In the genomic region with DNA sequence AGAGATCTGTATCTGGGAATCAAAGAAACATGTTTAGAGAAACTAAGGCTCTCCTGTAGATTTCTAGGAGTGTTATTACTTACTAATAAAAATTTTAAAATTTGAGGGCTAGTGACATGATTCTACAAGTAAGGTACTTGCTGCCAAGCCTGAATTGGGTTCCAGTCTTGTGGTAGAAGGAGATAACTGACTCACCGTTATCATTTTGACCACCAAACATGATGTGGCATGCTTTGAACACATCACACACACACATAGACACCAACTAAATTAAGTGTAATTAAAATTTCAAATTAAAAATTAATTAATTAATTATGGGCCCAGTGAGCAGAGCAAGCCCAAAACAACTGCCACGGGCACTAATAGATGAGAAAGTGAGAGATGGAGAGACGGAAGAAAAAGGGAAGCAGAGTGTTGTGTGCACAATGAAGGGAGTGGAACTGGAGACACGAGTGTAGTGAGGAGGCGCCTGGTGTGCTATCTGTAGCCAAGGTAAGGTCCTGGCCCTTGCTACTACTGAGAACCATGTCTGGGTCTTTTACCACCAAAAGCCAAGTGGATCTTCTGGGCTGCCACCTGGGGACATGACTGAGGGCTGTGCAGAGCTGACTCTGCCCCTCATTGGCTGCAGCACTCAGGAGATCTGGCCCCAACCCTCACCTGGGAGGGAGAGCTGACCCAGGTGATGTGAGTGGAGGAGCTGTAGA, we compare ENCODE assay signal across 15 mouse cellular contexts. TPM values are rescaled to one million over a fixed set of nuclear protein-coding genes. Genes with fewer than 3 reads are reported as not detected.
A peak's percentile ranks its signal among the peaks of the same experiment; 100 is the strongest.
DNase-seq lines count a peak whose midpoint lies in the region; ATAC-seq and TF ChIP-seq lines count a peak whose summit lies in the region.
"Not testable (repeated sequence)": the region's sequence is repeated elsewhere in the genome, so short reads cannot be mapped to it uniquely, and the experiment has no call there.
"Had no signal": no experiment of that assay in that cellular context is flagged by ENCODE, and none has a peak within 500 bp of the region (broad histone marks: within the 10 kb centered on the region; RNA-seq: fewer than 3 reads in every experiment).

No protein-coding gene starts in this region.

- TF ChIP-seq CTCF in bone marrow, adult 2 months (IDR thresholded peaks at IDR 0.05; ENCODE audit: control insufficient read depth, insufficient read depth, low read length); liver, postnatal 0 days (IDR thresholded peaks at IDR 0.05; ENCODE audit: low read depth): not testable (repeated sequence)

- ATAC-seq in erythroid progenitor cell, adult 5-6 weeks (replicated peaks; ENCODE audit: low FRiP score, poor library complexity, severe bottlenecking) = peak; percentile 54
- ATAC-seq in liver, embryonic 11.5 days (replicated peaks; ENCODE audit: low FRiP score) = peak; percentile 64
- peak; percentile 77 for ATAC-seq in liver, embryonic 13.5 days (ENCODE audit: low read depth)
- peak; percentile 70 for ATAC-seq in liver, embryonic 15.5 days (ENCODE audit: insufficient read depth)
- ATAC-seq in liver, postnatal 0 days = peak; percentile 36; the same call in 1 of the 2 replicates
- ATAC-seq in megakaryocyte-erythroid progenitor cell, adult 5-6 weeks (replicated peaks; ENCODE audit: low FRiP score, low TSS enrichment, poor library complexity, severe bottlenecking) = peak; percentile 39
- ATAC-seq in stomach, embryonic 15.5 days (ENCODE audit: insufficient read depth, low FRiP score, low read depth) = peak; percentile 36; the same call in 1 of the 2 replicates

- not testable (repeated sequence) for DNase-seq in liver, embryonic 11.5 days (ENCODE audit: low spot score); liver, embryonic 13.5 days; liver, postnatal 0 days

- H3K27ac ChIP-seq in bone marrow, adult 2 months (ENCODE audit: control insufficient read depth, insufficient read depth, low read depth, low read length, poor library complexity) = peak overlapping the region; percentile 39; the same call in 1 of the 2 replicates
- H3K27ac ChIP-seq in liver, embryonic 11.5 days (ENCODE audit: low read depth, low read length) = peak overlapping the region; percentile 38; the same call in 1 of the 2 replicates
- H3K27ac ChIP-seq in liver, embryonic 13.5 days = peak overlapping the region; percentile 83
- peak overlapping the region; percentile 85 for H3K27ac ChIP-seq in liver, embryonic 15.5 days (replicated peaks)
- peak overlapping the region; percentile 66; the same call in 1 of the 2 replicates for H3K27ac ChIP-seq in liver, postnatal 0 days (ENCODE audit: low read depth)
- H3K27ac ChIP-seq in stomach, embryonic 15.5 days = not testable (repeated sequence)

- H3K9ac ChIP-seq in liver, embryonic 11.5 days (ENCODE audit: low read depth, low read length); liver, embryonic 15.5 days; liver, postnatal 0 days (replicated peaks); stomach, embryonic 15.5 days: not testable (repeated sequence)
- peak overlapping the region; percentile 33 for H3K9ac ChIP-seq in liver, embryonic 13.5 days

- H3K36me3 ChIP-seq in liver, embryonic 11.5 days (ENCODE audit: control insufficient read depth, insufficient read depth, low read length); liver, embryonic 13.5 days; liver, postnatal 0 days (replicated peaks; ENCODE audit: insufficient read depth, low read length); stomach, embryonic 15.5 days: not testable (repeated sequence)
- peaks cover 13% of the 10 kb centered on the region; the same call in 1 of the 2 replicates for H3K36me3 ChIP-seq in liver, embryonic 15.5 days (replicated peaks)

- H3K4me3 ChIP-seq in bone marrow, adult 2 months (replicated peaks; ENCODE audit: control insufficient read depth, low read depth, low read length) = peak overlapping the region; percentile 39
- H3K4me3 ChIP-seq in liver, embryonic 11.5 days (ENCODE audit: low read depth, low read length); liver, embryonic 13.5 days (replicated peaks); liver, postnatal 0 days (ENCODE audit: low read depth, low read length); stomach, embryonic 15.5 days (replicated peaks): not testable (repeated sequence)
- peak overlapping the region; percentile 10; the same call in 1 of the 2 replicates for H3K4me3 ChIP-seq in liver, embryonic 15.5 days (replicated peaks)

- H3K27me3 ChIP-seq in liver, embryonic 11.5 days (replicated peaks; ENCODE audit: control insufficient read depth, insufficient read depth, low read length); liver, embryonic 13.5 days; liver, embryonic 15.5 days; liver, postnatal 0 days (ENCODE audit: insufficient read depth, low read length); stomach, embryonic 15.5 days (replicated peaks): not testable (repeated sequence)

- not testable (repeated sequence) for H3K4me2 ChIP-seq in liver, embryonic 11.5 days; stomach, embryonic 15.5 days
- H3K4me2 ChIP-seq in liver, embryonic 13.5 days = peak overlapping the region; percentile 42
- H3K4me2 ChIP-seq in liver, embryonic 15.5 days = peak overlapping the region; percentile 57
- H3K4me2 ChIP-seq in liver, postnatal 0 days (ENCODE audit: low read depth, low read length) = peak overlapping the region; percentile 55; the same call in 1 of the 2 replicates

- H3K4me1 ChIP-seq in bone marrow, adult 2 months (ENCODE audit: control insufficient read depth, insufficient read depth, low read length); liver, embryonic 11.5 days (replicated peaks; ENCODE audit: control insufficient read depth, insufficient read depth, low read length); stomach, embryonic 15.5 days: not testable (repeated sequence)
- peaks cover 35% of the 10 kb centered on the region for H3K4me1 ChIP-seq in liver, embryonic 13.5 days (replicated peaks)
- H3K4me1 ChIP-seq in liver, embryonic 15.5 days (replicated peaks) = peaks cover 34% of the 10 kb centered on the region
- peaks cover 14% of the 10 kb centered on the region for H3K4me1 ChIP-seq in liver, postnatal 0 days (ENCODE audit: insufficient read depth)

- peak; percentile 70; the same call in 1 of the 2 replicates for TF ChIP-seq EP300 in liver, postnatal 0 days (IDR thresholded peaks at IDR 0.05; ENCODE audit: low read depth)

- TF ChIP-seq POLR2A in bone marrow, adult 2 months (IDR thresholded peaks at IDR 0.05; ENCODE audit: borderline replicate concordance, control insufficient read depth, low read depth, low read length) = not testable (repeated sequence)

- 46% methylated on average over 5 of the region's 5 CpGs for WGBS in bone marrow, adult 2 months
- 51% methylated on average over 5 of the region's 5 CpGs for WGBS in liver, embryonic 11.5 days
- 34% methylated on average over 5 of the region's 5 CpGs for WGBS in liver, embryonic 13.5 days (ENCODE audit: insufficient replicate concordance)
- WGBS in liver, embryonic 15.5 days (ENCODE audit: insufficient replicate concordance) = 35% methylated on average over 5 of the region's 5 CpGs
- WGBS in liver, postnatal 0 days (ENCODE audit: insufficient replicate concordance) = 61% methylated on average over 5 of the region's 5 CpGs
- 88% methylated on average over 5 of the region's 5 CpGs for WGBS in stomach, embryonic 15.5 days

- H3K9me3 ChIP-seq in liver, embryonic 11.5 days (ENCODE audit: control insufficient read depth, low read length); liver, embryonic 13.5 days (replicated peaks); liver, embryonic 15.5 days (replicated peaks); liver, postnatal 0 days (ENCODE audit: low read length); stomach, embryonic 15.5 days: not testable (repeated sequence)

RNA-seq across cellular contexts. Expression of a gene that starts 2.6 kb away (rescaled TPM):
- 70.8 and 109 TPM in 2 replicates for polyA plus RNA-seq in bone marrow, adult 2 months (2011; ENCODE audit: insufficient read depth, insufficient read length, low replicate concordance, missing spikeins)
- total RNA-seq in erythroid progenitor cell, adult 5-6 weeks (2015; ENCODE audit: low replicate concordance) = 71.0 and 182 TPM in 2 replicates
- total RNA-seq in erythroid progenitor cell, adult 5-6 weeks (2017; ENCODE audit: low replicate concordance) = 38.7 and 45.7 TPM in 2 replicates
- 2.8 and 2.9 TPM in 2 replicates for polyA plus RNA-seq in liver, embryonic 11.5 days (2014; fragmentation: Nextera tagmentation; extraction: Ambion mirVana)
- 7.6 and 8.5 TPM in 2 replicates for polyA plus RNA-seq in liver, embryonic 13.5 days (2015; fragmentation: Nextera tagmentation; extraction: Ambion mirVana)
- polyA plus RNA-seq in liver, embryonic 15.5 days (2015; fragmentation: Nextera tagmentation; extraction: Ambion mirVana) = 9.8 and 10.0 TPM in 2 replicates
- polyA plus RNA-seq in liver, postnatal 0 days (2015; fragmentation: Nextera tagmentation; extraction: Ambion mirVana) = 7.1 and 7.3 TPM in 2 replicates
- total RNA-seq in megakaryocyte-erythroid progenitor cell, adult 5-6 weeks (2014; fragmentation: Nextera tagmentation) = 28.8 and 44.9 TPM in 2 replicates
- total RNA-seq in megakaryocyte-erythroid progenitor cell, adult 5-6 weeks (2017) = 9.8 and 12.2 TPM in 2 replicates
- polyA plus RNA-seq in stomach, embryonic 15.5 days (2015; fragmentation: Nextera tagmentation; extraction: Ambion mirVana) = 1.4 and 1.7 TPM in 2 replicates

RNA-seq across cellular contexts. Expression of a gene that starts 14.1 kb away (rescaled TPM):
- polyA plus RNA-seq in bone marrow, adult 2 months (2011; ENCODE audit: insufficient read depth, insufficient read length, low replicate concordance, missing spikeins) = 21.3 TPM in 1 of 2 replicates, not detected in the other
- total RNA-seq in erythroid progenitor cell, adult 5-6 weeks (2015; ENCODE audit: low replicate concordance) = not detected in 2 replicates
- 59.7 TPM in 1 of 2 replicates, not detected in the other for total RNA-seq in erythroid progenitor cell, adult 5-6 weeks (2017; ENCODE audit: low replicate concordance)
- not detected in 2 replicates for polyA plus RNA-seq in liver, embryonic 11.5 days (2014; fragmentation: Nextera tagmentation; extraction: Ambion mirVana)
- polyA plus RNA-seq in liver, embryonic 13.5 days (2015; fragmentation: Nextera tagmentation; extraction: Ambion mirVana) = not detected in 2 replicates
- polyA plus RNA-seq in liver, embryonic 15.5 days (2015; fragmentation: Nextera tagmentation; extraction: Ambion mirVana) = not detected in 2 replicates
- polyA plus RNA-seq in liver, postnatal 0 days (2015; fragmentation: Nextera tagmentation; extraction: Ambion mirVana) = not detected in 2 replicates
- not detected in 2 replicates for total RNA-seq in megakaryocyte-erythroid progenitor cell, adult 5-6 weeks (2014; fragmentation: Nextera tagmentation)
- total RNA-seq in megakaryocyte-erythroid progenitor cell, adult 5-6 weeks (2017) = 194 and 233 TPM in 2 replicates
- polyA plus RNA-seq in stomach, embryonic 15.5 days (2015; fragmentation: Nextera tagmentation; extraction: Ambion mirVana) = not detected in 2 replicates
- polyA plus RNA-seq: embryonic facial prominence, embryonic 11.5 days; embryonic facial prominence, embryonic 13.5 days; embryonic facial prominence, embryonic 15.5 days; forebrain, embryonic 10.5 days; forebrain, embryonic 12.5 days; forebrain, embryonic 14.5 days; forebrain, embryonic 16.5 days had no signal

RNA-seq across cellular contexts. Expression of a gene that starts 27.6 kb away (rescaled TPM):
- polyA plus RNA-seq in bone marrow, adult 2 months (2011; ENCODE audit: insufficient read depth, insufficient read length, low replicate concordance, missing spikeins) = 112 and 145 TPM in 2 replicates
- total RNA-seq in erythroid progenitor cell, adult 5-6 weeks (2015; ENCODE audit: low replicate concordance) = 256 and 266 TPM in 2 replicates
- 218 and 252 TPM in 2 replicates for total RNA-seq in erythroid progenitor cell, adult 5-6 weeks (2017; ENCODE audit: low replicate concordance)
- polyA plus RNA-seq in liver, embryonic 11.5 days (2014; fragmentation: Nextera tagmentation; extraction: Ambion mirVana) = 86.7 and 87.7 TPM in 2 replicates
- 82.4 and 85.0 TPM in 2 replicates for polyA plus RNA-seq in liver, embryonic 13.5 days (2015; fragmentation: Nextera tagmentation; extraction: Ambion mirVana)
- 80.6 and 83.3 TPM in 2 replicates for polyA plus RNA-seq in liver, embryonic 15.5 days (2015; fragmentation: Nextera tagmentation; extraction: Ambion mirVana)
- polyA plus RNA-seq in liver, postnatal 0 days (2015; fragmentation: Nextera tagmentation; extraction: Ambion mirVana) = 66.4 and 70.4 TPM in 2 replicates
- 297 and 354 TPM in 2 replicates for total RNA-seq in megakaryocyte-erythroid progenitor cell, adult 5-6 weeks (2014; fragmentation: Nextera tagmentation)
- 162 and 277 TPM in 2 replicates for total RNA-seq in megakaryocyte-erythroid progenitor cell, adult 5-6 weeks (2017)
- polyA plus RNA-seq in stomach, embryonic 15.5 days (2015; fragmentation: Nextera tagmentation; extraction: Ambion mirVana) = 73.9 and 75.7 TPM in 2 replicates

RNA-seq across cellular contexts. Expression of a gene that starts 27.8 kb away (rescaled TPM):
- polyA plus RNA-seq in bone marrow, adult 2 months (2011; ENCODE audit: insufficient read depth, insufficient read length, low replicate concordance, missing spikeins) = 33.3 and 67.6 TPM in 2 replicates
- total RNA-seq in erythroid progenitor cell, adult 5-6 weeks (2015; ENCODE audit: low replicate concordance) = 34.4 and 37.8 TPM in 2 replicates
- 23.5 and 28.2 TPM in 2 replicates for total RNA-seq in erythroid progenitor cell, adult 5-6 weeks (2017; ENCODE audit: low replicate concordance)
- polyA plus RNA-seq in liver, embryonic 11.5 days (2014; fragmentation: Nextera tagmentation; extraction: Ambion mirVana) = 36.9 and 42.2 TPM in 2 replicates
- 22.7 and 23.2 TPM in 2 replicates for polyA plus RNA-seq in liver, embryonic 13.5 days (2015; fragmentation: Nextera tagmentation; extraction: Ambion mirVana)
- polyA plus RNA-seq in liver, embryonic 15.5 days (2015; fragmentation: Nextera tagmentation; extraction: Ambion mirVana) = 23.0 and 24.5 TPM in 2 replicates
- polyA plus RNA-seq in liver, postnatal 0 days (2015; fragmentation: Nextera tagmentation; extraction: Ambion mirVana) = 23.6 and 24.2 TPM in 2 replicates
- 12.6 and 21.0 TPM in 2 replicates for total RNA-seq in megakaryocyte-erythroid progenitor cell, adult 5-6 weeks (2014; fragmentation: Nextera tagmentation)
- 10.9 and 12.6 TPM in 2 replicates for total RNA-seq in megakaryocyte-erythroid progenitor cell, adult 5-6 weeks (2017)
- polyA plus RNA-seq in stomach, embryonic 15.5 days (2015; fragmentation: Nextera tagmentation; extraction: Ambion mirVana) = 50.9 and 51.8 TPM in 2 replicates

RNA-seq across cellular contexts. Expression of a gene that starts 33.7 kb away (rescaled TPM):
- polyA plus RNA-seq in bone marrow, adult 2 months (2011; ENCODE audit: insufficient read depth, insufficient read length, low replicate concordance, missing spikeins) = 18.1 and 41.6 TPM in 2 replicates
- 16.6 and 28.9 TPM in 2 replicates for total RNA-seq in erythroid progenitor cell, adult 5-6 weeks (2015; ENCODE audit: low replicate concordance)
- 8.3 and 13.2 TPM in 2 replicates for total RNA-seq in erythroid progenitor cell, adult 5-6 weeks (2017; ENCODE audit: low replicate concordance)
- 251 and 267 TPM in 2 replicates for polyA plus RNA-seq in liver, embryonic 11.5 days (2014; fragmentation: Nextera tagmentation; extraction: Ambion mirVana)
- 116 and 131 TPM in 2 replicates for polyA plus RNA-seq in liver, embryonic 13.5 days (2015; fragmentation: Nextera tagmentation; extraction: Ambion mirVana)
- 61.4 and 70.5 TPM in 2 replicates for polyA plus RNA-seq in liver, embryonic 15.5 days (2015; fragmentation: Nextera tagmentation; extraction: Ambion mirVana)
- 58.0 and 60.1 TPM in 2 replicates for polyA plus RNA-seq in liver, postnatal 0 days (2015; fragmentation: Nextera tagmentation; extraction: Ambion mirVana)
- total RNA-seq in megakaryocyte-erythroid progenitor cell, adult 5-6 weeks (2014; fragmentation: Nextera tagmentation) = 152 and 166 TPM in 2 replicates
- total RNA-seq in megakaryocyte-erythroid progenitor cell, adult 5-6 weeks (2017) = 202 and 220 TPM in 2 replicates
- 179 and 204 TPM in 2 replicates for polyA plus RNA-seq in stomach, embryonic 15.5 days (2015; fragmentation: Nextera tagmentation; extraction: Ambion mirVana)
